Mouse (Mus musculus) embryonic fibroblast, embryonic 13.5 days (primary cell): ENCODE measurements around the gene Gtsf2.

Source experiments
- CTCF ChIP-seq: IDR thresholded peaks from 2 replicates; pipeline ENCODE4 v1.5.1; 2011; ENCODE audit warnings: mild to moderate bottlenecking, control low read depth, low read length, moderate library complexity, borderline replicate concordance; ENCODE audit not compliant: insufficient read depth
- POLR2A ChIP-seq: IDR thresholded peaks from 2 replicates; pipeline ENCODE4 v1.6.1; 2011; ENCODE audit warnings: low read depth, mild to moderate bottlenecking, control low read depth, low read length, moderate library complexity

DNA sequence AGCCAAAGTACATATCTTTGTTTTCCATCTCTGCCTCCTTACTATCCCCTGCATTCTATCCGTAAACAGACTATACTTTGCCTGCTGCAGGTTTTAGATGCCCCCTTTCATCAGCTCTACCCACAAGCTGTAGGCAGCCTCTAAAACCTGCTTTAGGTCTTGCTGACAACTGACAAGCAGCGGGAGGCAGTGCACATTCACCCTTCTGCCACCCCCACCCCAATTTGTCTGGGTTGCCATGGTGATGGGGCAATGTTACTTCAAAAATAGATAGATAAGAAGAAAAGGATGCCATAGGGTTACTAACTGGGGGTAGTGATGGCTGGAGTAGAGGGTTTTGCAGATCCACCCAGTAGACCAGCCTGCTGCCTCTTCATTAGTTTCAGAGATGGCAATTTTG, 36.2 kb upstream of the Gtsf2 start:
- no peak for TF ChIP-seq CTCF
- TF ChIP-seq POLR2A = no peak
